Mouse (Mus musculus) midbrain, embryonic 12.5 days (tissue): ENCODE results near the gene Hoxb3. TPM values are rescaled to one million over a fixed set of nuclear protein-coding genes. Genes with fewer than 3 reads are reported as not detected.

Experiments
- ATAC-seq: fragments of 200-750 bp; cut with Nextera tagmentation; 2 replicates; pipeline ENCODE4 v1.8.0; 2017; ENCODE audit warnings: low read depth, moderate TSS enrichment, moderate library complexity; ENCODE audit not compliant: low FRiP score
- H3K27ac ChIP-seq: fragments of 300-500 bp; sonication (generic); replicated peaks from 2 replicates; pipeline ENCODE4 v1.5.1; 2016; ENCODE audit warnings: mild to moderate bottlenecking
- H3K27me3 ChIP-seq: fragments of 300-500 bp; sonication (generic); 2 replicates; pipeline ENCODE4 v1.6.1; 2016; ENCODE audit warnings: mild to moderate bottlenecking
- H3K36me3 ChIP-seq: fragments of 300-500 bp; sonication (generic); 2 replicates; pipeline ENCODE4 v1.6.1; 2016
- H3K4me1 ChIP-seq: fragments of 300-500 bp; sonication (generic); 2 replicates; pipeline ENCODE4 v1.6.1; 2016
- H3K4me2 ChIP-seq: fragments of 300-500 bp; sonication (generic); replicated peaks from 2 replicates; pipeline ENCODE4 v1.6.1; 2016; ENCODE audit warnings: mild to moderate bottlenecking, moderate library complexity
- H3K4me3 ChIP-seq: fragments of 300-500 bp; sonication (generic); 2 replicates; pipeline ENCODE4 v1.5.1; 2016; ENCODE audit warnings: mild to moderate bottlenecking
- H3K9ac ChIP-seq: fragments of 300-500 bp; sonication (generic); replicated peaks from 2 replicates; pipeline ENCODE4 v1.6.1; 2016; ENCODE audit warnings: mild to moderate bottlenecking, moderate library complexity
- H3K9me3 ChIP-seq: fragments of 300-500 bp; sonication (generic); 2 replicates; pipeline ENCODE4 v1.6.1; 2016; ENCODE audit warnings: mild to moderate bottlenecking
- WGBS: fragments of 180-500 bp; shearing (Covaris S2); methylation state at CpG from one replicate; pipeline ENCODE4 v1.1.7; 2016; 5-methylcytosine and 5-hydroxymethylcytosine counted together
- polyA plus RNA-seq: library from polyadenylated mRNA; unstranded; fragments of >200 nt; fragmentation: Nextera tagmentation; extraction: Ambion mirVana; gene quantifications from 2 replicates; pipeline ENCODE4 v1.2.1, GENCODE M21; 2016

The Hoxb3 gene
- polyA plus RNA-seq, 1 experiment from 2014 or later, result not detected

GRCm38 (mm10) chr11:96349491-96350340 is 26.6 kb downstream of the Hoxb3 start:
- Histone ChIP-seq H3K9me3 (no peaks in the 10 kb centered on the region), H3K27me3 (peaks cover 95% of the 10 kb centered on the region), H3K4me3 (no peak overlapping the region), H3K9ac (no peak overlapping the region), H3K36me3 (no peaks in the 10 kb centered on the region), H3K4me2 (no peak overlapping the region), H3K27ac (no peak overlapping the region), H3K4me1 (peaks cover 14% of the 10 kb centered on the region)
- no peak for ATAC-seq
- 1% methylated on average over 14 of the region's 14 CpGs for WGBS

- Histone ChIP-seq H3K4me1 (peaks cover 14% of the 10 kb centered on the region), H3K9ac (no peak within 1 kb of the TSS), H3K4me3 (no peak within 1 kb of the TSS)
Observed at GRCm38 (mm10) chr11:96350341-96350624, 27.2 kb downstream of the Hoxb3 start, which contains the start of gene Hoxb2. Gene Hoxb2 (plus strand): TSS chr11:96350525.

GRCm38 (mm10) chr11:96350791-96351190 is 27.7 kb downstream of the Hoxb3 start:
- H3K9ac ChIP-seq, result no peak overlapping the region
- peaks cover 91% of the 10 kb centered on the region for H3K27me3 ChIP-seq
- H3K4me2 ChIP-seq, result no peak overlapping the region
- no peaks in the 10 kb centered on the region for H3K9me3 ChIP-seq
- no peaks in the 10 kb centered on the region for H3K36me3 ChIP-seq
- 3% methylated on average over 2 of the region's 2 CpGs for WGBS
- H3K4me3 ChIP-seq, result no peak overlapping the region
- peaks cover 9% of the 10 kb centered on the region for H3K4me1 ChIP-seq
- ATAC-seq, result no peak
- H3K27ac ChIP-seq, result no peak overlapping the region

More at GRCm38 (mm10) chr11:96350341-96350624, 27.2 kb downstream of the Hoxb3 start, which contains the start of gene Hoxb2:
- H3K9me3 ChIP-seq, result no peaks in the 10 kb centered on the region
- no peak within 1 kb of the TSS for H3K4me2 ChIP-seq
- 4% methylated on average over 2 of the region's 2 CpGs for WGBS
- peaks cover 95% of the 10 kb centered on the region for H3K27me3 ChIP-seq
- no peaks in the 10 kb centered on the region for H3K36me3 ChIP-seq
- H3K27ac ChIP-seq, result no peak within 1 kb of the TSS
- no peak for ATAC-seq

GRCm38 (mm10) chr11:96351312-96351711 is 28.2 kb downstream of the Hoxb3 start:
- no peak for ATAC-seq
- Histone ChIP-seq H3K36me3 (no peaks in the 10 kb centered on the region), H3K4me3 (no peak overlapping the region), H3K9ac (no peak overlapping the region), H3K4me2 (no peak overlapping the region), H3K27ac (no peak overlapping the region), H3K27me3 (peaks cover 91% of the 10 kb centered on the region), H3K4me1 (peaks cover 7% of the 10 kb centered on the region), H3K9me3 (no peaks in the 10 kb centered on the region)
- WGBS, result under 1% methylated on average over 11 of the region's 11 CpGs

- Histone ChIP-seq H3K27me3 (peaks cover 91% of the 10 kb centered on the region), H3K4me3 (no peak overlapping the region), H3K36me3 (no peaks in the 10 kb centered on the region), H3K27ac (no peak overlapping the region), H3K4me1 (peaks cover 7% of the 10 kb centered on the region), H3K4me2 (no peak overlapping the region), H3K9me3 (no peaks in the 10 kb centered on the region), H3K9ac (no peak overlapping the region)
- WGBS, result 0% methylated on average over 17 of the region's 22 CpGs
- no peak for ATAC-seq
Observed at GRCm38 (mm10) chr11:96351831-96352230, 28.7 kb downstream of the Hoxb3 start.

- Histone ChIP-seq H3K4me1 (peaks cover 7% of the 10 kb centered on the region), H3K27ac (no peak overlapping the region), H3K36me3 (no peaks in the 10 kb centered on the region), H3K4me3 (peak overlapping the region; percentile 13; the same call in 1 of the 2 replicates), H3K9me3 (no peaks in the 10 kb centered on the region), H3K9ac (no peak overlapping the region), H3K27me3 (peaks cover 94% of the 10 kb centered on the region), H3K4me2 (no peak overlapping the region; the same call in 1 of the 2 replicates)
- ATAC-seq, result no peak
- under 1% methylated on average over 75 of the region's 75 CpGs for WGBS
Observed at GRCm38 (mm10) chr11:96352691-96353521, 29.8 kb downstream of the Hoxb3 start.

GRCm38 (mm10) chr11:96353522-96353841 is 30.4 kb downstream of the Hoxb3 start:
- H3K9ac ChIP-seq, result no peak overlapping the region
- no peak overlapping the region for H3K27ac ChIP-seq
- peaks cover 94% of the 10 kb centered on the region for H3K27me3 ChIP-seq
- no peaks in the 10 kb centered on the region for H3K36me3 ChIP-seq
- H3K4me3 ChIP-seq, result no peak overlapping the region
- under 1% methylated on average over 14 of the region's 14 CpGs for WGBS
- no peaks in the 10 kb centered on the region for H3K9me3 ChIP-seq
- H3K4me1 ChIP-seq, result peaks cover 7% of the 10 kb centered on the region
- no peak overlapping the region for H3K4me2 ChIP-seq
- ATAC-seq, result no peak

GRCm38 (mm10) chr11:96353939-96354338 is 30.8 kb downstream of the Hoxb3 start:
- Histone ChIP-seq H3K4me2 (peak overlapping the region; percentile 34; the same call in 1 of the 2 replicates), H3K27ac (no peak overlapping the region), H3K4me3 (no peak overlapping the region), H3K36me3 (no peaks in the 10 kb centered on the region), H3K9me3 (no peaks in the 10 kb centered on the region), H3K9ac (no peak overlapping the region), H3K27me3 (peaks cover 94% of the 10 kb centered on the region), H3K4me1 (peaks cover 7% of the 10 kb centered on the region)
- ATAC-seq, result no peak
- WGBS, result 2% methylated on average over 8 of the region's 8 CpGs

GRCm38 (mm10) chr11:96354376-96354775 is 31.2 kb downstream of the Hoxb3 start:
- Histone ChIP-seq H3K27me3 (peaks cover 94% of the 10 kb centered on the region), H3K4me1 (peaks cover 7% of the 10 kb centered on the region), H3K4me2 (peak overlapping the region; percentile 34), H3K36me3 (no peaks in the 10 kb centered on the region), H3K9me3 (no peaks in the 10 kb centered on the region), H3K9ac (no peak overlapping the region), H3K27ac (no peak overlapping the region), H3K4me3 (peak overlapping the region; percentile 23)
- ATAC-seq, result no peak
- under 1% methylated on average over 25 of the region's 25 CpGs for WGBS

- Histone ChIP-seq H3K27me3 (peaks cover 94% of the 10 kb centered on the region), H3K27ac (no peak overlapping the region), H3K4me1 (peaks cover 7% of the 10 kb centered on the region), H3K9ac (no peak overlapping the region), H3K4me2 (peak overlapping the region; percentile 34), H3K4me3 (peak overlapping the region; percentile 23; the same call in 1 of the 2 replicates), H3K36me3 (no peaks in the 10 kb centered on the region), H3K9me3 (no peaks in the 10 kb centered on the region)
- WGBS, result 5% methylated on average over 9 of the region's 9 CpGs
- ATAC-seq, result no peak
Observed at GRCm38 (mm10) chr11:96354801-96355311, 31.7 kb downstream of the Hoxb3 start.

- Histone ChIP-seq H3K9ac (no peak overlapping the region), H3K27ac (no peak overlapping the region), H3K9me3 (no peaks in the 10 kb centered on the region), H3K4me2 (no peak overlapping the region), H3K36me3 (no peaks in the 10 kb centered on the region), H3K4me1 (no peaks in the 10 kb centered on the region), H3K27me3 (peaks cover 93% of the 10 kb centered on the region), H3K4me3 (no peak overlapping the region)
- ATAC-seq, result no peak
- WGBS, result 8% methylated on average over 5 of the region's 5 CpGs
Observed at GRCm38 (mm10) chr11:96363807-96364206, 40.7 kb downstream of the Hoxb3 start.
